Mouse (Mus musculus) thymus, postnatal 36 days (tissue): ENCODE data around the gene Mpp6.
A peak's percentile ranks its signal among the peaks of the same experiment; 100 is the strongest.

Experiments used
- DNase-seq, 2 experiments: peaks; one replicate each; pipeline ENCODE4 v3.0.0; 2022; ENCODE audit warnings: mixed read lengths in 2 of 2

Gene Mpp6

GRCm38 (mm10) chr6:50159842-50160241, 49.8 kb downstream of the Mpp6 start:
- no peak for DNase-seq

- no peak for DNase-seq
Measured at GRCm38 (mm10) chr6:50163013-50163412, 53.0 kb downstream of the Mpp6 start.

GRCm38 (mm10) chr6:50168821-50169220, 58.8 kb downstream of the Mpp6 start:
- no peak for DNase-seq

- no peak for DNase-seq
Measured at GRCm38 (mm10) chr6:50169771-50170170, 59.7 kb downstream of the Mpp6 start.

GRCm38 (mm10) chr6:50175736-50176135, 65.7 kb downstream of the Mpp6 start:
- no peak for DNase-seq

- DNase-seq, result no peak
Measured at GRCm38 (mm10) chr6:50180189-50180588, 70.1 kb downstream of the Mpp6 start.

GRCm38 (mm10) chr6:50187955-50188354, 77.9 kb downstream of the Mpp6 start:
- no peak for DNase-seq

- DNase-seq, result no peak
Measured at GRCm38 (mm10) chr6:50189376-50189775, 79.3 kb downstream of the Mpp6 start.

GRCm38 (mm10) chr6:50191605-50192004, 81.6 kb downstream of the Mpp6 start:
- no peak for DNase-seq

- no peak for DNase-seq
Measured at GRCm38 (mm10) chr6:50192169-50192568, 82.1 kb downstream of the Mpp6 start.

GRCm38 (mm10) chr6:50192822-50193221, 82.8 kb downstream of the Mpp6 start:
- DNase-seq, result no peak

GRCm38 (mm10) chr6:50193851-50194250, 83.8 kb downstream of the Mpp6 start:
- DNase-seq, result no peak

GRCm38 (mm10) chr6:50204356-50204755, 94.3 kb downstream of the Mpp6 start:
- no peak for DNase-seq

GRCm38 (mm10) chr6:50205093-50205492, 95.1 kb downstream of the Mpp6 start:
- no peak for DNase-seq

- no peak for DNase-seq
Measured at GRCm38 (mm10) chr6:50214711-50215372, 104.8 kb downstream of the Mpp6 start.

- no peak for DNase-seq
Measured at GRCm38 (mm10) chr6:50215373-50215745, 105.3 kb downstream of the Mpp6 start.

- DNase-seq, result no peak
Measured at GRCm38 (mm10) chr6:50215986-50216385, 105.9 kb downstream of the Mpp6 start.

GRCm38 (mm10) chr6:50218628-50219027, 108.6 kb downstream of the Mpp6 start:
- DNase-seq, result no peak

- no peak for DNase-seq
Measured at GRCm38 (mm10) chr6:50219066-50219465, 109.0 kb downstream of the Mpp6 start.

GRCm38 (mm10) chr6:50220863-50221262, 110.8 kb downstream of the Mpp6 start:
- DNase-seq, result peak; percentile 44 to 49

- DNase-seq, result no peak
Measured at GRCm38 (mm10) chr6:50222351-50222750, 112.3 kb downstream of the Mpp6 start.

GRCm38 (mm10) chr6:50222986-50223385, 112.9 kb downstream of the Mpp6 start:
- peak; percentile 14 to 20 for DNase-seq

GRCm38 (mm10) chr6:50223606-50224005, 113.6 kb downstream of the Mpp6 start:
- DNase-seq, result no peak

- DNase-seq, result no peak
Measured at GRCm38 (mm10) chr6:50225232-50225631, 115.2 kb downstream of the Mpp6 start.

GRCm38 (mm10) chr6:50228180-50228579, 118.1 kb downstream of the Mpp6 start:
- DNase-seq, result no peak
